Mouse (Mus musculus): Measurements from ENCODE around the gene Slfn9. TPM values are rescaled to one million over a fixed set of nuclear protein-coding genes. Genes with fewer than 3 reads are reported as not detected.
"Not testable (repeated sequence)": the region's sequence is repeated elsewhere in the genome, so short reads cannot be mapped to it uniquely, and the experiment has no call there.

Slfn9 gene
- polyA plus RNA-seq, 1 experiment from 2014 or later = 21.3 TPM

DNA sequence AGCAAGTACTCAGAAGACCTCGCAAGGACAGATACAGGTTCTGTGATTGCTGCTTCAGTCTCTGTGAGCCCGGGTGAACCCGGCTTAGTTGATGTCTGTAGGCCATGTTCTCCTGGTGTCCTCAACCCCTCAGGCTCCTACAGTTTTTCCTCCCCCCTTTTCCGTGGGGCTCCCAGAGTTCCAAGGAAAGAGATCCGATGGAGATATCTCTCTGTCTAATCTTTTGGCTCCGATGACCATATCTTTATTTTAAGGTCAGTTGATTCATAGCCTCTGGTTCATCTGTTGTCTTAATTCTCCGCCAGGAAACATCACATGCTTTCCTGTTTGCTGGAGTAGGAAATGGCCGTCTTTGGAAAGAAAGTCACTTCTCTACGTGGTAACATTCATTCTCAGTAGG lies 42.6 kb downstream of the Slfn9 start:
- no peaks in the 10 kb centered on the region for H3K4me1 ChIP-seq (ENCODE audit: control insufficient read depth, insufficient read depth, low read length)
- H3K9ac ChIP-seq (ENCODE audit: low read length) = no peak overlapping the region
- H3K4me2 ChIP-seq (ENCODE audit: low read depth, low read length) = no peak overlapping the region
- H3K9me3 ChIP-seq (replicated peaks; ENCODE audit: control insufficient read depth, low read length) = no peaks in the 10 kb centered on the region
- no peak for ATAC-seq (ENCODE audit: insufficient read depth, low FRiP score)
- H3K27me3 ChIP-seq (ENCODE audit: control insufficient read depth, insufficient read depth, low read length) = peaks cover 21% of the 10 kb centered on the region
- H3K27ac ChIP-seq (ENCODE audit: low read length) = no peak overlapping the region
- no peak overlapping the region for H3K4me3 ChIP-seq (replicated peaks; ENCODE audit: low read length)
- H3K36me3 ChIP-seq (ENCODE audit: control insufficient read depth, insufficient read depth, low read length) = no peaks in the 10 kb centered on the region
- 82% methylated on average over 9 of the region's 9 CpGs for WGBS

DNA sequence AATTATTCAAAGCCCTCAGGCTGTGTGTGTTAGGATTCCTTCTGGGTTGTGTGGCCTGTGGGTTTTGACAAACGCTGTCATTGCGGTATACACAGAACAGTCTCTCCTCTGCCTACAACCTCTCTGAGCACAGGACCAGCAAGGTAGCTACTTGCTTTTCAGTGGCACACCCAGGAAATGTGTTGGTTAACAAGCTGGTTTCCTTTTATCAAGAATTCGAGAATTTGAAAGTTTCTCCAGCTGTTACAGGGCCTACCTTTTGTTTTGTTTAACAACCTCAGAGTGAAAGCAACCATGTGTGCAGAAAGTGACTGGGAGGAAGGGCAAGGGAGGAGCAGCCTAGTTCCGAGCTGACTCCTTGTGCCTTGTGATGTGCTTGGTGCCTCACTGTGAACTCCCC lies 44.2 kb downstream of the Slfn9 start:
- no peak for ATAC-seq (ENCODE audit: insufficient read depth, low FRiP score)

DNA sequence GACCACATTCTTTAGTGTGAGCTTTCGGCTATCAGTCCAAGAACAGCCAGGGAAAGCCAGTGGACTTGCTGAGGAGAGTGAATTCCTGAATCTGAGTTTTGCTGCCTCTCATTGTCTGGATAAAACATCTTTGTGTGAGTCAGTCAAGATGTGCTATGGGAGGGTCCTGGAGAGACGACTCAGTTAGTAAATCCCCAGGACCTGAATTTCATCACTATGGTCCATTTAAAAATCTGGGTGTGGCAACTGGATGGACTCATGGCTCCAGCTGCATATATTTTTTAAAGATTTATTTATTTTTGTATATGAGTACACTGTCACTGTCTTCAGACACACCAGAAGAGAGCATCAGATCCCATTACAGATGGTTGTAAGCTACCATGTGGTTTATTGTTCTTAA lies 46.0 kb downstream of the Slfn9 start:
- Histone ChIP-seq H3K4me2 (ENCODE audit: low read depth, low read length) (no peak overlapping the region), H3K36me3 (ENCODE audit: control insufficient read depth, insufficient read depth, low read length) (no peaks in the 10 kb centered on the region), H3K9me3 (replicated peaks; ENCODE audit: control insufficient read depth, low read length) (no peaks in the 10 kb centered on the region), H3K27me3 (ENCODE audit: control insufficient read depth, insufficient read depth, low read length) (peaks cover 4% of the 10 kb centered on the region; the same call in 1 of the 2 replicates), H3K4me3 (replicated peaks; ENCODE audit: low read length) (no peak overlapping the region), H3K4me1 (ENCODE audit: control insufficient read depth, insufficient read depth, low read length) (no peaks in the 10 kb centered on the region), H3K9ac (ENCODE audit: low read length) (no peak overlapping the region), H3K27ac (ENCODE audit: low read length) (no peak overlapping the region)
- 44% methylated on average over 2 of the region's 2 CpGs for WGBS
- no peak for ATAC-seq (ENCODE audit: insufficient read depth, low FRiP score)

More for the DNA sequence above, 44.2 kb downstream of the Slfn9 start:
- H3K4me3 ChIP-seq (replicated peaks; ENCODE audit: low read length) = no peak overlapping the region
- no peak overlapping the region for H3K9ac ChIP-seq (ENCODE audit: low read length)
- H3K36me3 ChIP-seq (ENCODE audit: control insufficient read depth, insufficient read depth, low read length) = no peaks in the 10 kb centered on the region
- H3K27me3 ChIP-seq (ENCODE audit: control insufficient read depth, insufficient read depth, low read length) = peaks cover 20% of the 10 kb centered on the region
- H3K27ac ChIP-seq (ENCODE audit: low read length) = no peak overlapping the region
- no peaks in the 10 kb centered on the region for H3K4me1 ChIP-seq (ENCODE audit: control insufficient read depth, insufficient read depth, low read length)
- H3K4me2 ChIP-seq (ENCODE audit: low read depth, low read length) = no peak overlapping the region
- no peaks in the 10 kb centered on the region for H3K9me3 ChIP-seq (replicated peaks; ENCODE audit: control insufficient read depth, low read length)
- WGBS = 42% methylated on average over 4 of the region's 4 CpGs

GRCm38 (mm10) chr11:82943336-82943735 lies 48.3 kb downstream of the Slfn9 start:
- Histone ChIP-seq H3K27ac (ENCODE audit: low read length) (no peak overlapping the region), H3K27me3 (ENCODE audit: control insufficient read depth, insufficient read depth, low read length) (no peaks in the 10 kb centered on the region), H3K4me3 (replicated peaks; ENCODE audit: low read length) (no peak overlapping the region), H3K4me1 (ENCODE audit: control insufficient read depth, insufficient read depth, low read length) (no peaks in the 10 kb centered on the region), H3K9me3 (replicated peaks; ENCODE audit: control insufficient read depth, low read length) (no peaks in the 10 kb centered on the region), H3K4me2 (ENCODE audit: low read depth, low read length) (no peak overlapping the region), H3K36me3 (ENCODE audit: control insufficient read depth, insufficient read depth, low read length) (no peaks in the 10 kb centered on the region), H3K9ac (ENCODE audit: low read length) (no peak overlapping the region)
- 51% methylated on average over 6 of the region's 6 CpGs for WGBS
- ATAC-seq (ENCODE audit: insufficient read depth, low FRiP score) = no peak

DNA sequence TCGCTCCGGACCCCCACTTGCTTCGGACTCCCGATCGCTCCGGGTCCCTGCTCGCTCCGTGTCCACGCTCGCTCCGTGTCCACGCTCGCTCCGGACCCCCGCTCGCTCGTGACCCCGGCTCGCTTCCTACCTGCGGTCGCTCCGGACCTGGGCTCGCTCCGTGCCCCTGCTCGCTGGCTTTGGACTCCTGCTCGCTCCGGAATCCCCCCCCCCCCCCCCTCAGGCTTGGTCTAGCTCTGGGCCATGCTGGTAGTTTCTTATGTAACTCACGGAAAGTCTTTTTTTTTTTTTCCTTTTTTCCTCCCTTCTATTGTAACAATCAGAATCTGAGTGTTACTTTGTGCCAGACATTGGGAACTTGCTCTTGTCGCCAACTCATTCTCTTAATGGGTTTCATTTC lies 58.4 kb downstream of the Slfn9 start:
- H3K4me1 ChIP-seq (ENCODE audit: control insufficient read depth, insufficient read depth, low read length) = peaks cover 7% of the 10 kb centered on the region
- H3K4me2 ChIP-seq (ENCODE audit: low read depth, low read length) = peak overlapping the region; percentile 80
- no peak for ATAC-seq (ENCODE audit: insufficient read depth, low FRiP score)
- no peak overlapping the region for H3K27ac ChIP-seq (ENCODE audit: low read length)
- 2% methylated on average over 29 of the region's 29 CpGs for WGBS
- H3K9me3 ChIP-seq (replicated peaks; ENCODE audit: control insufficient read depth, low read length) = no peaks in the 10 kb centered on the region
- peak overlapping the region; percentile 57 for H3K9ac ChIP-seq (ENCODE audit: low read length)
- H3K27me3 ChIP-seq (ENCODE audit: control insufficient read depth, insufficient read depth, low read length) = peaks cover 45% of the 10 kb centered on the region
- peak overlapping the region; percentile 47 for H3K4me3 ChIP-seq (replicated peaks; ENCODE audit: low read length)
- no peaks in the 10 kb centered on the region for H3K36me3 ChIP-seq (ENCODE audit: control insufficient read depth, insufficient read depth, low read length)

- Histone ChIP-seq H3K4me3 (replicated peaks; ENCODE audit: low read length) (peak overlapping the region; percentile 47), H3K9ac (ENCODE audit: low read length) (peak overlapping the region; percentile 57), H3K27me3 (ENCODE audit: control insufficient read depth, insufficient read depth, low read length) (peaks cover 50% of the 10 kb centered on the region), H3K4me2 (ENCODE audit: low read depth, low read length) (peak overlapping the region; percentile 80)
- H3K9me3 ChIP-seq (replicated peaks; ENCODE audit: control insufficient read depth, low read length); H3K36me3 ChIP-seq (ENCODE audit: control insufficient read depth, insufficient read depth, low read length); H3K27ac ChIP-seq (ENCODE audit: low read length); ATAC-seq (ENCODE audit: insufficient read depth, low FRiP score); H3K4me1 ChIP-seq (ENCODE audit: control insufficient read depth, insufficient read depth, low read length): not testable (repeated sequence)
- WGBS = under 1% methylated on average over 109 of the region's 119 CpGs
These were observed 59.8 kb downstream of the Slfn9 start for GRCm38 (mm10) chr11:82931671-82932450.

GRCm38 (mm10) chr11:82931161-82931560 lies 60.5 kb downstream of the Slfn9 start:
- H3K4me1 ChIP-seq (ENCODE audit: control insufficient read depth, insufficient read depth, low read length); H3K36me3 ChIP-seq (ENCODE audit: control insufficient read depth, insufficient read depth, low read length); H3K27ac ChIP-seq (ENCODE audit: low read length); H3K9me3 ChIP-seq (replicated peaks; ENCODE audit: control insufficient read depth, low read length); ATAC-seq (ENCODE audit: insufficient read depth, low FRiP score): not testable (repeated sequence)
- H3K27me3 ChIP-seq (ENCODE audit: control insufficient read depth, insufficient read depth, low read length) = peaks cover 45% of the 10 kb centered on the region
- H3K4me2 ChIP-seq (ENCODE audit: low read depth, low read length) = peak overlapping the region; percentile 80
- peak overlapping the region; percentile 47 for H3K4me3 ChIP-seq (replicated peaks; ENCODE audit: low read length)
- WGBS = 2% methylated on average over 58 of the region's 63 CpGs
- H3K9ac ChIP-seq (ENCODE audit: low read length) = peak overlapping the region; percentile 57

GRCm38 (mm10) chr11:82930391-82930955 lies 61.2 kb downstream of the Slfn9 start:
- Histone ChIP-seq H3K27me3 (ENCODE audit: control insufficient read depth, insufficient read depth, low read length) (peaks cover 42% of the 10 kb centered on the region), H3K4me2 (ENCODE audit: low read depth, low read length) (peak overlapping the region; percentile 80), H3K4me3 (replicated peaks; ENCODE audit: low read length) (peak overlapping the region; percentile 47), H3K9ac (ENCODE audit: low read length) (peak overlapping the region; percentile 16; the same call in 1 of the 2 replicates)
- not testable (repeated sequence) for H3K9me3 ChIP-seq (replicated peaks; ENCODE audit: control insufficient read depth, low read length); H3K4me1 ChIP-seq (ENCODE audit: control insufficient read depth, insufficient read depth, low read length); H3K36me3 ChIP-seq (ENCODE audit: control insufficient read depth, insufficient read depth, low read length); H3K27ac ChIP-seq (ENCODE audit: low read length); ATAC-seq (ENCODE audit: insufficient read depth, low FRiP score)
- WGBS = 2% methylated on average over 85 of the region's 85 CpGs

DNA sequence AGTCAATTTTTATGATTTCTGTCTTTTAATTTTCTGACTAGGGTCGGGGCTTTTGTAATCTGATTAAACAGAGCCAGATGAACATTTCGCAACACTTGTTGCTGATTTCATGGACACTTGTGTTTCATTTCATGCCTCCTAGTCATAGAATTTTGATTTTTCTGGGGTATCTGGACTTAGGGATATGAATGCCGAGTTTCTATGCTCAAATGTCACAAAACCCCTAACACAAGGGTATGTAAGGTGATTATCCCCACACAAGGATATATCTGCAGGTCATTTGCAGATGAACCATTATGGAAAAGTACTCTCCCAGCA lies 62.0 kb downstream of the Slfn9 start:
- H3K9me3 ChIP-seq (replicated peaks; ENCODE audit: control insufficient read depth, low read length) = no peaks in the 10 kb centered on the region
- no peaks in the 10 kb centered on the region for H3K36me3 ChIP-seq (ENCODE audit: control insufficient read depth, insufficient read depth, low read length)
- H3K4me2 ChIP-seq (ENCODE audit: low read depth, low read length) = no peak overlapping the region
- no peak overlapping the region for H3K9ac ChIP-seq (ENCODE audit: low read length)
- H3K4me3 ChIP-seq (replicated peaks; ENCODE audit: low read length) = no peak overlapping the region
- peaks cover 37% of the 10 kb centered on the region for H3K27me3 ChIP-seq (ENCODE audit: control insufficient read depth, insufficient read depth, low read length)
- peaks cover 7% of the 10 kb centered on the region for H3K4me1 ChIP-seq (ENCODE audit: control insufficient read depth, insufficient read depth, low read length)
- H3K27ac ChIP-seq (ENCODE audit: low read length) = no peak overlapping the region
- ATAC-seq (ENCODE audit: insufficient read depth, low FRiP score) = no peak
- WGBS = 43% methylated on average over 3 of the region's 3 CpGs

Data from stomach, embryonic 16.5 days (tissue).